Mouse (Mus musculus) ES-E14 (cell line): ENCODE data around the gene Cnbd2. TPM values are rescaled to one million over a fixed set of nuclear protein-coding genes. Genes with fewer than 3 reads are reported as not detected.
"Not testable (repeated sequence)": the region's sequence is repeated elsewhere in the genome, so short reads cannot be mapped to it uniquely, and the experiment has no call there.

Experiments
- DNase-seq: peaks from one replicate; pipeline ENCODE4 v3.0.0-alpha.2; 2013; ENCODE audit warnings: low read depth, low spot score
- H3K27ac ChIP-seq: 2 replicates; pipeline ENCODE4 v1.5.1; 2012; ENCODE audit warnings: low read depth, mild to moderate bottlenecking, low read length, moderate library complexity, mixed read lengths; ENCODE audit not compliant: poor library complexity, insufficient read depth, severe bottlenecking
- H3K36me3 ChIP-seq: 2 replicates; pipeline ENCODE4 v1.6.1; 2012; ENCODE audit warnings: mild to moderate bottlenecking, low read length, moderate library complexity, mixed read lengths; ENCODE audit not compliant: control insufficient read depth, poor library complexity, insufficient read depth, severe bottlenecking
- H3K4me1 ChIP-seq, 2 experiments: fragments of 150-350 bp in 1 of 2; sonication (generic) in 1 of 2; 2 replicates each; pipeline ENCODE4 v1.6.1; 2012; ENCODE audit warnings: low read length in 2 of 2, mild to moderate bottlenecking in 1 of 2, mixed read lengths in 1 of 2; ENCODE audit not compliant: control insufficient read depth in 2 of 2, insufficient read depth in 2 of 2, poor library complexity in 1 of 2
- H3K4me3 ChIP-seq, 2 experiments: fragments of 150-350 bp in 1 of 2; sonication (generic) in 1 of 2; 2 replicates each; pipeline ENCODE4 v1.5.1; 2012; ENCODE audit warnings: low read length in 2 of 2, low read depth in 1 of 2, mild to moderate bottlenecking in 1 of 2, mixed read lengths in 1 of 2; ENCODE audit not compliant: insufficient read depth in 1 of 2, poor library complexity in 1 of 2, severe bottlenecking in 1 of 2
- H3K9ac ChIP-seq: 2 replicates; pipeline ENCODE4 v1.6.1; 2012; ENCODE audit warnings: low read depth, mild to moderate bottlenecking, low read length, mixed read lengths; ENCODE audit not compliant: poor library complexity, insufficient read depth, severe bottlenecking
- H3K9me3 ChIP-seq: fragments of 150-350 bp; sonication (generic); 2 replicates; pipeline ENCODE4 v1.6.1; 2012; ENCODE audit warnings: low read depth, mild to moderate bottlenecking, low read length; ENCODE audit not compliant: control insufficient read depth, insufficient read depth
- CHD2 ChIP-seq: IDR thresholded peaks from 2 replicates; pipeline ENCODE4 v1.6.1; 2014; ENCODE audit warnings: mild to moderate bottlenecking, low read depth, low read length, inconsistent platforms
- HCFC1 ChIP-seq: IDR thresholded peaks from 2 replicates; pipeline ENCODE4 v1.6.1; 2012; ENCODE audit warnings: low read length, inconsistent platforms, borderline replicate concordance; ENCODE audit not compliant: insufficient read depth
- MAFK ChIP-seq: IDR thresholded peaks from 2 replicates; pipeline ENCODE4 v1.6.1; 2014; ENCODE audit warnings: mild to moderate bottlenecking, low read depth, low read length, inconsistent platforms; ENCODE audit not compliant: insufficient read depth
- ZC3H11A ChIP-seq: IDR thresholded peaks from 2 replicates; pipeline ENCODE4 v1.6.1; 2012; ENCODE audit warnings: low read depth, mild to moderate bottlenecking, inconsistent platforms, low read length, borderline replicate concordance
- ZNF384 ChIP-seq: IDR thresholded peaks from 2 replicates; pipeline ENCODE4 v1.6.1; 2012; ENCODE audit warnings: low read depth, low read length, inconsistent platforms
- in situ Hi-C, 2 experiments: fragments of 600-800 bp; cut with MboI; formaldehyde crosslinking; loops; one replicate each; pipeline ENCODE4 v1.15.1; 2025; ENCODE audit warnings: low sequenced_read_pairs in 2 of 2, inconsistent platforms in 1 of 2; ENCODE audit not compliant: unreplicated experiment in 2 of 2
- total RNA-seq: library from RNA; depleted of rRNA; stranded (reverse); fragments of 300-350 nt; gene quantifications from 2 replicates; pipeline ENCODE4 v1.2.3, GENCODE M21; 2012

The Cnbd2 gene
- total RNA-seq, 1 experiment = 1.6 TPM

- H3K36me3 ChIP-seq = no peaks in the 10 kb centered on the region
- no peak for DNase-seq
- no peak overlapping the region for H3K9ac ChIP-seq
- no peak overlapping the region for H3K27ac ChIP-seq
- peaks cover 0 to 4% of the 10 kb centered on the region in 2 experiments; a peak in 1 of 4 replicates for H3K4me1 ChIP-seq
- no peak overlapping the region for H3K4me3 ChIP-seq
- TF ChIP-seq HCFC1 (no peak), MAFK (no peak), ZC3H11A (no peak), CHD2 (no peak), ZNF384 (no peak)
- in situ Hi-C loops = no loop called here
- H3K9me3 ChIP-seq = no peaks in the 10 kb centered on the region
Measured at GRCm38 (mm10) chr2:156376956-156377355, 64.9 kb downstream of the Cnbd2 start.

GRCm38 (mm10) chr2:156379929-156380328, 67.8 kb downstream of the Cnbd2 start:
- TF ChIP-seq ZNF384 (no peak), MAFK (no peak), CHD2 (no peak), HCFC1 (no peak), ZC3H11A (no peak)
- in situ Hi-C loops = no loop called here

GRCm38 (mm10) chr2:156381350-156381749, 69.3 kb downstream of the Cnbd2 start:
- no peak overlapping the region for H3K27ac ChIP-seq
- H3K4me1 ChIP-seq = peaks cover 0 to 4% of the 10 kb centered on the region in 2 experiments; a peak in 1 of 4 replicates
- no peaks in the 10 kb centered on the region for H3K9me3 ChIP-seq
- no peaks in the 10 kb centered on the region for H3K36me3 ChIP-seq
- DNase-seq = no peak
- TF ChIP-seq ZNF384 = no peak
- TF ChIP-seq ZC3H11A = no peak
- no peak for TF ChIP-seq CHD2
- no peak for TF ChIP-seq HCFC1
- no peak for TF ChIP-seq MAFK
- H3K9ac ChIP-seq = no peak overlapping the region
- no peak overlapping the region for H3K4me3 ChIP-seq
- in situ Hi-C loops = no loop called here

More at GRCm38 (mm10) chr2:156379929-156380328, 67.8 kb downstream of the Cnbd2 start:
- Histone ChIP-seq H3K4me3 (no peak overlapping the region), H3K9me3 (no peaks in the 10 kb centered on the region), H3K27ac (no peak overlapping the region), H3K9ac (no peak overlapping the region), H3K36me3 (no peaks in the 10 kb centered on the region), H3K4me1 (peaks cover 0 to 4% of the 10 kb centered on the region in 2 experiments; a peak in 1 of 4 replicates)
- DNase-seq = no peak

GRCm38 (mm10) chr2:156392461-156393154, 80.5 kb downstream of the Cnbd2 start:
- peak overlapping the region; percentile 52; the same call in 1 of the 2 replicates for H3K9ac ChIP-seq
- H3K27ac ChIP-seq, in situ Hi-C loops, H3K9me3 ChIP-seq, H3K4me1 ChIP-seq, H3K36me3 ChIP-seq: not testable (repeated sequence)
- TF ChIP-seq HCFC1 = 0 out of 2 replicates have a peak, but pooled peaks have one; percentile 28
- TF ChIP-seq MAFK = peak; percentile 53; the same call in 1 of the 2 replicates
- DNase-seq = peak; percentile 47
- peak overlapping the region in 1 of 2 experiments; percentile 59; a peak in 2 of 4 replicates for H3K4me3 ChIP-seq
